Mouse (Mus musculus) heart, postnatal 0 days (tissue): ENCODE measurements around the gene Ppp1r12b.

ENCODE experiments used
- CTCF ChIP-seq: IDR thresholded peaks from 2 replicates; pipeline ENCODE4 v1.5.1; 2016; ENCODE audit warnings: antibody characterized with exemption, control low read depth, low read depth
- EP300 ChIP-seq: IDR thresholded peaks from 2 replicates; pipeline ENCODE4 v1.6.1; 2016; ENCODE audit warnings: antibody characterized with exemption, low read depth

DNA sequence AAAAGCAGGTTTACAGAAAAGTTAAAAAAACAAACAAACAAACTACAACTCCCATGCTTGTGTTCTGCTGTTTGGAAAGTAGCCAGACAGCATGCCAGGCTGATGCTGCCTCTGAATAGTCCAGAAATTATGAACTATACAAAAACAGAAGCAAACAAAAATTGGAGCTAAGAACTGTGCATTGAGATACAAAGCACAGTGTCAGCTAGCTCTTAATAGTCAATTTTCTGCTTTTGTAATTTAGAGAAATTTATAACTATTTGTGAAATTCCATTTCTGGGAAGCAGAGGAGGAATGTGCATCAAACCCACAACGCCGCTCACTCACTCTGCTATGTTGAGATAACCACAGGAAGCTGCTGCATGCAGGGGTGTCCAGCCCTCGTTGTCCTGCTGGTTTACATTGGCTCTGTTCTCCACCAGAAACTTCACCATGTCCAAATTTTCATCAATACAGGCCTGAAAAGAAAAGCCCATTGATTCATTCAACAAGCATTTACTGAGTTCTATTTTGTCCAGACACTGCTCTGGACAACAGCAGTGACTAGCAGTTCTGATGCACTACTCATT lies 53.6 kb downstream of the Ppp1r12b start:
- TF ChIP-seq EP300 (no peak), CTCF (no peak)
